Mouse (Mus musculus) hindlimb bud, embryonic 11.5 days (tissue): ENCODE results near the gene Lrrc38.

Experiments used
- DNase-seq: peaks from one replicate; pipeline ENCODE4 v3.0.0-alpha.2; 2012; ENCODE audit warnings: low read depth, low spot score; ENCODE audit errors: extremely low spot score

Lrrc38 gene

GRCm38 (mm10) chr4:143350047-143351015 is 774 bp downstream of the Lrrc38 start:
- DNase-seq: no peak

- no peak for DNase-seq
Observed at GRCm38 (mm10) chr4:143352301-143352700, 2.7 kb downstream of the Lrrc38 start.

GRCm38 (mm10) chr4:143361520-143361919 is 12.0 kb downstream of the Lrrc38 start:
- no peak for DNase-seq

- no peak for DNase-seq
Observed at GRCm38 (mm10) chr4:143366415-143367041, 17.0 kb downstream of the Lrrc38 start.

- no peak for DNase-seq
Observed at GRCm38 (mm10) chr4:143379480-143379879, 29.9 kb downstream of the Lrrc38 start.

- no peak for DNase-seq
Observed at GRCm38 (mm10) chr4:143379931-143380715, 30.6 kb downstream of the Lrrc38 start.

- DNase-seq: no peak
Observed at GRCm38 (mm10) chr4:143380716-143381004, 31.1 kb downstream of the Lrrc38 start.

DNA sequence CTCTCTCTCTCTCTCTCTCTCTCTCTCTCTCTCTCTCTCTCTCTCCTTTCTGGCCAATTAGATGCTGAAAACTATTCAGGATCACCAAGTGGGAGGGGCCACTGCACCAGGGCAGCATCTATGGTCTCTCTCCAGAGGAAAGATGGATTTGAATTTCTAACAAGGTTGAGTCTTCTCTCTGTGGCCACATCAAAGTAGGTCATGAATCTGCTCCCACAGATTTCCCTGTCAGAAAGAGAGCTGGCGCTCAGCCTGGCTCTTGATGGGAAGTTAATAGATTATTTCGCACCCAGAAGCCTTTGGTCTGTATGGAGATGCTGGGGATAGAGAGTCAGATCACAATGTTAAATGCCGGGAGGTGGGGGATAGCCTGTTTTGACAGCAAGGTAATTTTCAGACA is 32.6 kb downstream of the Lrrc38 start:
- no peak for DNase-seq

DNA sequence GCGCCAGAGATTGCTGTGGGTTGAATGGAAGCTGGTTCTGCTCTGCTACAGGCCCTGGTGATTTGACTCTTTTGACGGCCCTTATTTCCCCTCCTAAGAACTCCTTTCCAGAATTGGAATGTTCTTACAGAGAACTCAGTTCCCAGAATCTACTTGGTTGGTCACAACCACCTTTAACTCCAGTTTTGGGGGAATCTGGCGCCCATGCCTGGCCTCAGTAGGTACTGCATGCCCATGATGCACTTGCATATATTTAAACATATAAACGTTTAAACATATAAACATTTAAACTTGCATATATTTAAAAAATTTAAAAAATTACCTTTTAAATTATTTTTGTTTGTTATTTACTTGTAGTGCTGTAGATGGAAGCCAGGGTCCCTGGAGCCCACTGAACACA is 34.1 kb downstream of the Lrrc38 start:
- no peak for DNase-seq

- no peak for DNase-seq
Observed at GRCm38 (mm10) chr4:143388955-143389702, 39.6 kb downstream of the Lrrc38 start.

- DNase-seq: no peak
Observed at GRCm38 (mm10) chr4:143394181-143394580, 44.6 kb downstream of the Lrrc38 start, which contains the start of gene Pramel1. Gene Pramel1 (plus strand): TSS chr4:143394428.

DNA sequence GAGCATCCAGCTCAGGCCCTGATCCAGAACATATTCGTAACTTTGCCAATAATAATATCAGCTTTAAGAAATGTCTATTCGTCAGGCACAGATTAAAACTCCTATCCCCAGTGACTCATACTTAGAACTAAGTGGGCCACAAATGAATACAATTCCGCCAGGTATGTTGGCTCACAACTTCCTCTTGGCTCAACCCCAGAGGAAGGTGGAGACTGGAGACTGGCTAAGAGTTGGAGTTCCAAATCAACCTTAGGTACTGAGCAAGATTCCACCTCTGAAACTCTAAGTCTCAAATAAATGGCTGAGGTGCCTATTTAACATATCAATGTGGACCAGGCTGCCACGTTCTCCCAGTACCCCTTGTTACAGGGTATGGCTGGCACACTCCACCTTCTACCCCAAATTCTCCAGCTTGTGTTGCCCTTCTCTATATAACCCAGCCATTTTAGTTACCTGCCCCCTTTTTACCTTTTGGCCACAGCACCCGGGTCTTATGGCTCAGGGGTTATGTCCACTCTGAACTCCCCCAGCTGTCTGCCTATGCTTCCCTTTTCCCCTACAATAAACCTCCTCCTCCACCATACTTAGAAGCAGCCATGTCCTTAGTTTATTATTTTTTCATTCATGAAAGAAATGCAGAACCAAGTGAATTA is 62.1 kb downstream of the Lrrc38 start:
- DNase-seq: no peak

DNA sequence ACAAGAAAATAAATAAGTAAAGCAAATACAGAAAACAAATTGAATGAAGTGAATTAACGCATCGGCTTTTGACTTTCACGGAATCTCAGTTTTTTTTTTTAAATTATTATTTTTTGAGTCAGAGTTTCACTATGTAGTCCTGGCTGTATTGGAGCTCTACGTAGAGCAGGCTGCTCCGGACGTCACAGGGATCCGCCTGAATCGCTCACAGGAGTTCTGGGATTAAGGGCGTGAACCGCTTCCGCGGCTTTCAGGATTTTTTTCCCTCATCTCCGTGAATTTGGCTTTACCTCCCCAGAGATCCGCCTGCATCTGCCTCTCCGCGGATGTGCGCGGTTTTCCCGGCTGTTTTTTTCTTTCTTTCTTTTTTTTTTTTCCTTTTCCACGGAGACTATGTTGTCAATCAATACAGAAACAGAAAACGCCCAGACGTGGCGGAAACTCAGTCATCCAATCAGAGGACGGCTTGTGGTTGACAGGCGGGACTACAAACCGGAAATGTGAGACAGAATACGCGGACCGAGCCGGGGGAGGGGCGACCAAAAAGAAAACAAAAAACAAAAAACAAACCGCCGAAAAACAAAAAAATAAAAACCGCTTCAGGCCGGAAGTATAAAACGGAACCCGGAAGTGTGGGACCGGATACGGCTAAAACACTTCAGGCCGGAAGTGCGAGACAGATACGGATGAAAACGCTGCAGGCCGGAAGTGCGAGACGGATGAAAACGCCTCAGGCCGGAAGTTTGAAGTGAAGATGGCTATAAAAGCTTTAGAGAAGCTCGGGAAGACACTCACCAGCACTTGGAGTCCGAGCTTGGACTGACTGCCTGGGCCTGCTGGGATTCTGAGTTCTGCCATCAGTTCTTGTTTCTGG is 62.9 kb downstream of the Lrrc38 start, which contains the start of gene Pramef8:
TSS of gene Pramef8 (plus strand) at position 208 of the 874 bp plus-strand sequence.
- DNase-seq: peak; percentile 94

GRCm38 (mm10) chr4:143413621-143414020 is 64.1 kb downstream of the Lrrc38 start:
- DNase-seq: no peak

GRCm38 (mm10) chr4:143414121-143414520 is 64.6 kb downstream of the Lrrc38 start:
- no peak for DNase-seq
